Mouse (Mus musculus) spleen, adult 2 months (tissue): Measurements from ENCODE around the gene Cryzl2.

Source experiments
- CTCF ChIP-seq: fragments of 200-500 bp; IDR thresholded peaks from 2 replicates; pipeline ENCODE4 v1.5.1; 2011; ENCODE audit warnings: mild to moderate bottlenecking, inconsistent platforms; ENCODE audit not compliant: insufficient read depth, insufficient read length, insufficient replicate concordance; ENCODE audit errors: extremely low read depth
- POLR2A ChIP-seq: fragments of 200-500 bp; IDR thresholded peaks from 2 replicates; pipeline ENCODE4 v1.6.1; 2011; ENCODE audit warnings: low read depth, low read length, inconsistent platforms

DNA sequence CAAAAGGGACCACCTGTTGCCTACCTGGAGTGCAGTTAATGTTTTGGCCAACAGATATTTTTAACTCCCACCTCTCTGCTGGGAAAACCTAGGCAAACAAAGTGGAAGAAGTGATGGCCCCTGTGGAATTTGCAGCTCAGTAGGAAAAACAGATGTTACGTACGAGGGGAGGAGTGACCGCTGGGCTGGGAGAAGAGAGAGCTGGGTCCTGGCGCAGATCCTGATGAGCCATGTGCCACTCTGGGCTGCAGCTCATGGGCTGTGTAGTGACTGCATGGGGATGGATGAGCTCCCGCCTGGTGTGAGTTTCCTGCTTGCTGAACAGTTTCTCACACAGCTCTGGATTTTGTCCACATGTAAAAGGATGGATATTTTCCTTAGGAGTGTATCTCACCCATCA is 49.4 kb downstream of the Cryzl2 start:
- no peak for TF ChIP-seq CTCF
- TF ChIP-seq POLR2A: no peak
